Mouse (Mus musculus) midbrain, embryonic 10.5 days (tissue): ENCODE results near the gene Ugt1a1. TPM values are rescaled to one million over a fixed set of nuclear protein-coding genes. Genes with fewer than 3 reads are reported as not detected.

Experiments
- DNase-seq: peaks from one replicate; pipeline ENCODE4 v3.0.0-alpha.2; 2017; ENCODE audit warnings: low spot score
- H3K27ac ChIP-seq: fragments of 300-500 bp; sonication (generic); replicated peaks from 2 replicates; pipeline ENCODE4 v1.5.1; 2016; ENCODE audit warnings: mild to moderate bottlenecking
- H3K27me3 ChIP-seq: fragments of 300-500 bp; sonication (generic); 2 replicates; pipeline ENCODE4 v1.6.1; 2016; ENCODE audit warnings: low read depth, mild to moderate bottlenecking; ENCODE audit not compliant: poor library complexity, severe bottlenecking
- H3K36me3 ChIP-seq: fragments of 300-500 bp; sonication (generic); 2 replicates; pipeline ENCODE4 v1.6.1; 2016; ENCODE audit warnings: mild to moderate bottlenecking, moderate library complexity
- H3K4me1 ChIP-seq: fragments of 300-500 bp; sonication (generic); 2 replicates; pipeline ENCODE4 v1.6.1; 2016
- H3K4me3 ChIP-seq: fragments of 300-500 bp; sonication (generic); 2 replicates; pipeline ENCODE4 v1.5.1; 2016; ENCODE audit warnings: mild to moderate bottlenecking, moderate library complexity
- H3K9me3 ChIP-seq: fragments of 300-500 bp; sonication (generic); replicated peaks from 2 replicates; pipeline ENCODE4 v1.6.1; 2016; ENCODE audit warnings: mild to moderate bottlenecking
- WGBS: fragments of 180-500 bp; shearing (Covaris S2); methylation state at CpG from one replicate; pipeline ENCODE4 v1.1.7; 2016; 5-methylcytosine and 5-hydroxymethylcytosine counted together
- polyA plus RNA-seq: library from polyadenylated mRNA; unstranded; fragments of >200 nt; fragmentation: Nextera tagmentation; extraction: Ambion mirVana; gene quantifications from 2 replicates; pipeline ENCODE4 v1.2.1, GENCODE M21; 2016

The Ugt1a1 gene
- polyA plus RNA-seq, 1 experiment from 2014 or later = not detected

- Histone ChIP-seq H3K4me1 (no peaks in the 10 kb centered on the region), H3K4me3 (no peak overlapping the region), H3K36me3 (peaks cover 29% of the 10 kb centered on the region), H3K9me3 (peaks cover 99% of the 10 kb centered on the region), H3K27me3 (no peaks in the 10 kb centered on the region), H3K27ac (no peak overlapping the region)
- no peak for DNase-seq
- 81% methylated on average over 10 of the region's 10 CpGs for WGBS
Observed at GRCm38 (mm10) chr1:88256886-88257663, 45.3 kb downstream of the Ugt1a1 start.

- H3K4me3 ChIP-seq = no peak overlapping the region
- H3K9me3 ChIP-seq = peaks cover 99% of the 10 kb centered on the region
- peaks cover 35% of the 10 kb centered on the region for H3K36me3 ChIP-seq
- H3K27me3 ChIP-seq = no peaks in the 10 kb centered on the region
- DNase-seq = no peak
- H3K4me1 ChIP-seq = no peaks in the 10 kb centered on the region
- WGBS = 81% methylated on average over 6 of the region's 6 CpGs
- no peak overlapping the region for H3K27ac ChIP-seq
Observed at GRCm38 (mm10) chr1:88257681-88258080, 45.9 kb downstream of the Ugt1a1 start.

GRCm38 (mm10) chr1:88258361-88258760 lies 46.6 kb downstream of the Ugt1a1 start:
- Histone ChIP-seq H3K9me3 (peaks cover 99% of the 10 kb centered on the region), H3K36me3 (peaks cover 42% of the 10 kb centered on the region), H3K4me3 (no peak overlapping the region), H3K4me1 (no peaks in the 10 kb centered on the region), H3K27me3 (no peaks in the 10 kb centered on the region), H3K27ac (no peak overlapping the region)
- no peak for DNase-seq
- 76% methylated on average over 6 of the region's 6 CpGs for WGBS

GRCm38 (mm10) chr1:88258881-88259642 lies 47.3 kb downstream of the Ugt1a1 start:
- Histone ChIP-seq H3K27ac (no peak overlapping the region), H3K4me3 (no peak overlapping the region), H3K4me1 (no peaks in the 10 kb centered on the region), H3K36me3 (peaks cover 49% of the 10 kb centered on the region), H3K9me3 (peaks cover 99% of the 10 kb centered on the region), H3K27me3 (no peaks in the 10 kb centered on the region)
- WGBS = 83% methylated on average over 8 of the region's 8 CpGs
- DNase-seq = no peak

GRCm38 (mm10) chr1:88259643-88260024 lies 47.9 kb downstream of the Ugt1a1 start:
- H3K9me3 ChIP-seq = peaks cover 99% of the 10 kb centered on the region

GRCm38 (mm10) chr1:88260114-88260513 lies 48.4 kb downstream of the Ugt1a1 start:
- Histone ChIP-seq H3K36me3 (peaks cover 59% of the 10 kb centered on the region), H3K9me3 (peaks cover 99% of the 10 kb centered on the region), H3K4me1 (no peaks in the 10 kb centered on the region), H3K4me3 (no peak overlapping the region), H3K27me3 (no peaks in the 10 kb centered on the region), H3K27ac (no peak overlapping the region)
- 87% methylated on average over 6 of the region's 6 CpGs for WGBS
- DNase-seq = no peak

More at GRCm38 (mm10) chr1:88259643-88260024, 47.9 kb downstream of the Ugt1a1 start:
- Histone ChIP-seq H3K4me3 (no peak overlapping the region), H3K36me3 (peaks cover 54% of the 10 kb centered on the region), H3K27ac (no peak overlapping the region), H3K27me3 (no peaks in the 10 kb centered on the region), H3K4me1 (no peaks in the 10 kb centered on the region)
- 81% methylated on average over 4 of the region's 4 CpGs for WGBS
- DNase-seq = no peak

GRCm38 (mm10) chr1:88260604-88261377 lies 49.0 kb downstream of the Ugt1a1 start:
- WGBS = 85% methylated on average over 10 of the region's 10 CpGs
- Histone ChIP-seq H3K27me3 (no peaks in the 10 kb centered on the region), H3K9me3 (peaks cover 99% of the 10 kb centered on the region), H3K4me3 (no peak overlapping the region), H3K36me3 (peaks cover 66% of the 10 kb centered on the region), H3K27ac (no peak overlapping the region), H3K4me1 (no peaks in the 10 kb centered on the region)
- no peak for DNase-seq

GRCm38 (mm10) chr1:88261706-88262105 lies 49.9 kb downstream of the Ugt1a1 start:
- Histone ChIP-seq H3K36me3 (peaks cover 75% of the 10 kb centered on the region), H3K4me1 (no peaks in the 10 kb centered on the region), H3K27ac (no peak overlapping the region), H3K27me3 (no peaks in the 10 kb centered on the region), H3K4me3 (no peak overlapping the region), H3K9me3 (peaks cover 98% of the 10 kb centered on the region)
- 89% methylated on average over 7 of the region's 7 CpGs for WGBS
- no peak for DNase-seq

GRCm38 (mm10) chr1:88262255-88262654 lies 50.5 kb downstream of the Ugt1a1 start:
- no peaks in the 10 kb centered on the region for H3K4me1 ChIP-seq
- H3K27me3 ChIP-seq = no peaks in the 10 kb centered on the region
- 94% methylated on average over 4 of the region's 4 CpGs for WGBS
- H3K36me3 ChIP-seq = peaks cover 81% of the 10 kb centered on the region
- no peak overlapping the region for H3K4me3 ChIP-seq
- DNase-seq = no peak
- H3K9me3 ChIP-seq = peaks cover 97% of the 10 kb centered on the region
- no peak overlapping the region for H3K27ac ChIP-seq

GRCm38 (mm10) chr1:88262961-88263360 lies 51.2 kb downstream of the Ugt1a1 start:
- no peak overlapping the region for H3K4me3 ChIP-seq
- no peaks in the 10 kb centered on the region for H3K27me3 ChIP-seq
- no peak overlapping the region for H3K27ac ChIP-seq
- no peak for DNase-seq
- peaks cover 88% of the 10 kb centered on the region for H3K36me3 ChIP-seq
- H3K4me1 ChIP-seq = no peaks in the 10 kb centered on the region
- WGBS = 79% methylated on average over 6 of the region's 6 CpGs
- H3K9me3 ChIP-seq = peaks cover 94% of the 10 kb centered on the region

GRCm38 (mm10) chr1:88263778-88264177 lies 52.0 kb downstream of the Ugt1a1 start:
- no peak for DNase-seq
- Histone ChIP-seq H3K4me1 (no peaks in the 10 kb centered on the region), H3K27me3 (no peaks in the 10 kb centered on the region), H3K9me3 (peaks cover 90% of the 10 kb centered on the region), H3K27ac (no peak overlapping the region), H3K36me3 (peaks cover 96% of the 10 kb centered on the region), H3K4me3 (no peak overlapping the region)
- WGBS = 92% methylated on average over 5 of the region's 5 CpGs

GRCm38 (mm10) chr1:88264237-88264868 lies 52.6 kb downstream of the Ugt1a1 start:
- no peaks in the 10 kb centered on the region for H3K4me1 ChIP-seq
- H3K27ac ChIP-seq = no peak overlapping the region
- H3K9me3 ChIP-seq = peaks cover 87% of the 10 kb centered on the region
- H3K4me3 ChIP-seq = no peak overlapping the region
- H3K36me3 ChIP-seq = peaks cover 100% of the 10 kb centered on the region
- H3K27me3 ChIP-seq = no peaks in the 10 kb centered on the region
- 87% methylated on average over 7 of the region's 7 CpGs for WGBS
- DNase-seq = no peak
